Mouse (Mus musculus): ENCODE results near the gene Ghr. TPM values are rescaled to one million over a fixed set of nuclear protein-coding genes. Genes with fewer than 3 reads are reported as not detected.
A peak's percentile ranks its signal among the peaks of the same experiment; 100 is the strongest.

Gene Ghr
- polyA plus RNA-seq, 1 experiment from 2014 or later, result 55.5 TPM

DNA sequence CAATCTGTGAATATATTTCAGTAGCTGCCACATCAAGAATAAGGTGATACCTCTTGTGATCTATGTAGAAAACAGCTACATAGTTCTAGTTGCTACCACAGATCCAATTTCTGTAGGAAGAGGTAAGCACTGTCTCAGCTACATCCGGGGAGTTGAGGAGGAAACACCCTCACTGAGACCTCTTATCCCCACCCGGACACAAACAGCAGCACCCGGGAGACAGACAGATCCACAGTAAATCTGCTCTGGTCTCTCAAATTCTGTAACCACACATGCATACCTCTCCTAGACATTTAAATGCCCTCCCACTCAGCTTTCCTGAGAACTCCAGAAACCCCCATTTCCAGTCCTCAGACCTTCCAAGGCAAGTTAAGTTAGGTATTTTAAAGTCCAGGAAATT, 2.0 kb downstream of the Ghr start:
- ATAC-seq (replicated peaks; ENCODE audit: insufficient number of reproducible peaks, insufficient read depth, low FRiP score, low read depth), result no peak
- Histone ChIP-seq H3K4me2 (peak overlapping the region; percentile 66), H3K27me3 (no peaks in the 10 kb centered on the region), H3K4me3 (peak overlapping the region; percentile 97), H3K4me1 (replicated peaks) (peaks cover 28% of the 10 kb centered on the region), H3K9ac (peak overlapping the region; percentile 93), H3K27ac (peak overlapping the region; percentile 99), H3K36me3 (no peaks in the 10 kb centered on the region), H3K9me3 (replicated peaks) (no peaks in the 10 kb centered on the region)
- 3% methylated on average over 3 of the region's 3 CpGs for WGBS

DNA sequence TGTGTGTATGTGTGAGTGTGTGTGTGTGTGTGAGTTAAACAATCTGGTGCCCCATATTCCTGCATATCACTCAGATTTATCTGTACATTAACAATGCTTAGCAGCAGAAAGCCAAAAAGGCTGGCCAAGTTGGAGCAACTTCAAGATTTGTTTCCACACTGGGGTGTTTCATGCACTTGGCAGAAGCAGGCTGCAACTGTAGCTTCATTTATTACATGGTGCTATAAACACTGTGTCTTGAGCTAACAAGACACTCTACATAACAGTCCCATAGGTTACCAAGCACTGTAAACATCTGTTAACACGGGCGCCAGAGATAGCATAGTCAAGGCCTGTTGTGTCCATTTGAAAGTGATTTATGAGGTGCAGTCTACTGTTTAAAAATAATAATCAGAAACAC, 3.1 kb downstream of the Ghr start:
- Histone ChIP-seq H3K9me3 (replicated peaks) (no peaks in the 10 kb centered on the region), H3K27ac (peak overlapping the region; percentile 42), H3K4me3 (peak overlapping the region; percentile 27), H3K36me3 (no peaks in the 10 kb centered on the region), H3K27me3 (no peaks in the 10 kb centered on the region), H3K4me1 (replicated peaks) (peaks cover 28% of the 10 kb centered on the region), H3K9ac (no peak overlapping the region), H3K4me2 (peak overlapping the region; percentile 52)
- ATAC-seq (replicated peaks; ENCODE audit: insufficient number of reproducible peaks, insufficient read depth, low FRiP score, low read depth), result no peak
- WGBS, result 49% methylated on average over 2 of the region's 2 CpGs

DNA sequence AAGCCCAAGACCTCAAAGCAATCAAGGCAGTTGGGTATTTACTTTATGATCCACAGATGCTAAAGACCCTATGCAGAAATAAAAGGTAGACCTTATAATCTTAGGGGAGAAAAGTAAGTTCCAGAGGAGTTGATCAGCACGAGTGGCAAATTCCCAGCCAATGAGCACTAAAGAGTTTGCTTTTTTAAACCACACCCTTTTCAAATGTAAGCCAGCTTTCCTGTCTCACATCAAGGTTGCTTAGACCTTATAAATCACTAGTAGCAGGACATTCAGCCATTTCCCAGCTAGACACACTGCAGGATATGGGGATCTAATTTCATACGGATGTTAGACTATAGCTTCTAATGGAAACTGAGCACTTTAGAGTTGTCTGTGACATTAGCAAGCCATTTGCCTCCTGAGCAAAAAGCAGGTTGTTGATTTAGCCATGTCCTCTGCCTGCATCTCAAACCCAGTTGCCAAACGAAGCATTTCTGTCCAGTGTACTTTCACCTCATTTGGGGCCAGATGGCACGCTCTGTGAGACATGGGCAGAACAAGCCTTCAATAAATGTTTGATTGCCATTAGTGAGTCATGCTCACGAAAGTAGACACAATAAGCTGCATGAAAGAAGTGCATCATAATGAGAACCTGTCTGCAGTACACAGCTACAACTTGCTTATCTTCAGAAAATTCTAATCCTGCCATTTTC, 4.9 kb downstream of the Ghr start:
- Histone ChIP-seq H3K4me1 (replicated peaks) (peaks cover 19% of the 10 kb centered on the region), H3K4me2 (no peak overlapping the region), H3K36me3 (no peaks in the 10 kb centered on the region), H3K9me3 (replicated peaks) (no peaks in the 10 kb centered on the region), H3K27me3 (no peaks in the 10 kb centered on the region), H3K27ac (no peak overlapping the region), H3K9ac (no peak overlapping the region), H3K4me3 (no peak overlapping the region)
- 67% methylated on average over 5 of the region's 5 CpGs for WGBS
- no peak for ATAC-seq (replicated peaks; ENCODE audit: insufficient number of reproducible peaks, insufficient read depth, low FRiP score, low read depth)

DNA sequence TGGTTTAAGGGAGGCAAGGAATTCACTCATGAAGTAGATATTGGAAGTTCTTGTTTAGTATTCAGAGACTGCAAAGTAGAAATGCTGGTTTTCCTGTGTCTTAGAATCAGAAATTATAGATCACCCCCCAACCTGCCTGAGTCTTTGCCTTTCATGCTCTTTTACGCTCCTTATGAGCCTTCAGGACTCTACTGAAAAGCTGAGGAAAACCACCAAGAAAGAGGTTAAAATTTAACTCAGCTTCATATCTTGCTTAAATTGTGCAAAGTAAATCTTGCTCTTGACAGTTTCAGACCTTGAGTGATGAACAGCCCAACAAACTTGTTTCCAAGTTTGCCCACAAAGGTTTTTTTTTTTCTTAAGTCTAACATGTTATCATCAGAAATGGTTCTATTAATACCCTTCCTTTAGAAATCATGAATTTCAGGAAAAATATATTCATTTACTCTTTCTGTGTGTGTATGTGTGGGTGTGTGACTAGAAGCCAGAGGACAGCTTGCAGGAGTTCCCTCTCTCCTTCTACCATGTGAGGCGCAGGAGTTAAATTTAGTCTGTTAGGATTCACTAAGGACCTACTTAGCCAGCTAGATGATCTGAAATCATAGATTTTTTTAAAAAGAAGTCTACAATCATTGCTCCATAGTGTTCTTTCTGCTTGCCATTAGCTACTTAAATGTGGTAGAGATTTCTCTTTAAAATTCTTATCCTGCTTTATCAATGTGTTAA, 14.0 kb downstream of the Ghr start:
- Histone ChIP-seq H3K4me3 (no peak overlapping the region), H3K27ac (no peak overlapping the region), H3K36me3 (peaks cover 6% of the 10 kb centered on the region), H3K9me3 (replicated peaks) (no peaks in the 10 kb centered on the region), H3K27me3 (no peaks in the 10 kb centered on the region), H3K4me2 (no peak overlapping the region), H3K9ac (no peak overlapping the region), H3K4me1 (replicated peaks) (0 out of 2 replicates have a peak, but pooled peaks cover 4% of the 10 kb centered on the region)
- ATAC-seq (replicated peaks; ENCODE audit: insufficient number of reproducible peaks, insufficient read depth, low FRiP score, low read depth), result no peak
- 88% methylated on average over 2 of the region's 2 CpGs for WGBS

GRCm38 (mm10) chr15:3564570-3564969, 18.7 kb downstream of the Ghr start:
- Histone ChIP-seq H3K9ac (no peak overlapping the region), H3K27me3 (no peaks in the 10 kb centered on the region), H3K4me1 (replicated peaks) (0 out of 2 replicates have a peak, but pooled peaks cover 4% of the 10 kb centered on the region), H3K27ac (peak overlapping the region; percentile 13), H3K9me3 (replicated peaks) (no peaks in the 10 kb centered on the region), H3K4me2 (no peak overlapping the region), H3K4me3 (no peak overlapping the region), H3K36me3 (0 out of 2 replicates have a peak, but pooled peaks cover 4% of the 10 kb centered on the region)
- ATAC-seq (replicated peaks; ENCODE audit: insufficient number of reproducible peaks, insufficient read depth, low FRiP score, low read depth), result no peak
- WGBS, result 66% methylated on average over 4 of the region's 4 CpGs

GRCm38 (mm10) chr15:3563929-3564516, 19.3 kb downstream of the Ghr start:
- ATAC-seq (replicated peaks; ENCODE audit: insufficient number of reproducible peaks, insufficient read depth, low FRiP score, low read depth), result no peak
- H3K4me3 ChIP-seq, result no peak overlapping the region
- 0 out of 2 replicates have a peak, but pooled peaks cover 4% of the 10 kb centered on the region for H3K4me1 ChIP-seq (replicated peaks)
- no peak overlapping the region for H3K4me2 ChIP-seq
- peak overlapping the region; percentile 27 for H3K27ac ChIP-seq
- H3K36me3 ChIP-seq, result 0 out of 2 replicates have a peak, but pooled peaks cover 4% of the 10 kb centered on the region
- H3K9me3 ChIP-seq (replicated peaks), result no peaks in the 10 kb centered on the region
- WGBS, result 57% methylated on average over 7 of the region's 7 CpGs
- no peak overlapping the region for H3K9ac ChIP-seq
- no peaks in the 10 kb centered on the region for H3K27me3 ChIP-seq

DNA sequence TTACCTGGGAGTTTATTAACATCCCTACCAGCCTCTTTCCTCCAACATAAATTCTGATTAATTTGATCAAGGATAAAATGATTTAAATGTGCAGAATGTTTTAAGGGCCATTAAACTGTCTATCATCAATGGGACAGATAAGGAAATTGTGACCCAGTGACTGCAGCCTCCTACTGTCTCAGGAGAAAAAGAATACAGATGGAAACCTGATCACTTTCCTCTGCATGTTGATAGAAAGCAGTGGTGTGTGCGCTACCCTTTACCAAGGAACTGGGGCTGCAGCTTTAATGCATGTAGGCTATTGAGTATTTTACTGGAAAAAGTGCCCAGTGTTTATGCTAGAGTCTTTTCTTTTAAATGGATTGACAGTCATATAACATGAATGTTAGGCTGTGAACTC, 19.8 kb downstream of the Ghr start:
- H3K4me1 ChIP-seq (replicated peaks), result peaks cover 4% of the 10 kb centered on the region; the same call in 1 of the 2 replicates
- H3K9ac ChIP-seq, result no peak overlapping the region
- ATAC-seq (replicated peaks; ENCODE audit: insufficient number of reproducible peaks, insufficient read depth, low FRiP score, low read depth), result no peak
- H3K4me3 ChIP-seq, result no peak overlapping the region
- no peaks in the 10 kb centered on the region for H3K9me3 ChIP-seq (replicated peaks)
- WGBS, result 74% methylated on average over 1 of the region's 1 CpGs
- no peaks in the 10 kb centered on the region for H3K27me3 ChIP-seq
- H3K36me3 ChIP-seq, result 0 out of 2 replicates have a peak, but pooled peaks cover 4% of the 10 kb centered on the region
- H3K4me2 ChIP-seq, result no peak overlapping the region
- peak overlapping the region; percentile 27; the same call in 1 of the 2 replicates for H3K27ac ChIP-seq

DNA sequence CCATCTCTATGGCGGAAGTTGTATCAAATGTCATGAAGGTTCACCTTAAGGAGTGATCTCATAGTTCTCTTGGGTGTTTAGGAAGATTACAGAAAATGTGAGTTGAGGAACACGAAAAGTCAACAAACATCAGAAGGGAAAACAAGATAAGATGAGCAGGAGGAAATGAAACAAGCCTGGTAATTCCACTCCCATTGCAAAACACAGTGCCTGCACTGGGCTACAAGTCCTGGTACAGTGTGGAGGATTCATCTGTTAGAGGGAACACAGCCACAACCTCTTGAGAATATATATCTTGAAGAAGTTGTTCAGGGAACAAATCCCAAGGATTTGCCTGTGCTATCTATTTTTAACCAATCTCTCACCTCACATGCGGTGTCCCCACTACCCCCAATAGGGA, 24.8 kb downstream of the Ghr start:
- H3K9ac ChIP-seq, result no peak overlapping the region
- no peak overlapping the region for H3K4me3 ChIP-seq
- H3K9me3 ChIP-seq (replicated peaks), result no peaks in the 10 kb centered on the region
- no peaks in the 10 kb centered on the region; the same call in 1 of the 2 replicates for H3K4me1 ChIP-seq (replicated peaks)
- 57% methylated on average over 3 of the region's 3 CpGs for WGBS
- no peak for ATAC-seq (replicated peaks; ENCODE audit: insufficient number of reproducible peaks, insufficient read depth, low FRiP score, low read depth)
- no peak overlapping the region for H3K4me2 ChIP-seq
- H3K27me3 ChIP-seq, result no peaks in the 10 kb centered on the region
- 0 out of 2 replicates have a peak, but pooled peaks cover 6% of the 10 kb centered on the region for H3K36me3 ChIP-seq
- no peak overlapping the region for H3K27ac ChIP-seq

GRCm38 (mm10) chr15:3544289-3544688, 39.0 kb downstream of the Ghr start:
- Histone ChIP-seq H3K27ac (no peak overlapping the region), H3K4me1 (replicated peaks) (no peaks in the 10 kb centered on the region), H3K36me3 (peaks cover 10% of the 10 kb centered on the region), H3K9me3 (replicated peaks) (no peaks in the 10 kb centered on the region), H3K27me3 (no peaks in the 10 kb centered on the region), H3K4me3 (no peak overlapping the region), H3K9ac (no peak overlapping the region), H3K4me2 (no peak overlapping the region)
- ATAC-seq (replicated peaks; ENCODE audit: insufficient number of reproducible peaks, insufficient read depth, low FRiP score, low read depth), result no peak
- 74% methylated on average over 2 of the region's 2 CpGs for WGBS

DNA sequence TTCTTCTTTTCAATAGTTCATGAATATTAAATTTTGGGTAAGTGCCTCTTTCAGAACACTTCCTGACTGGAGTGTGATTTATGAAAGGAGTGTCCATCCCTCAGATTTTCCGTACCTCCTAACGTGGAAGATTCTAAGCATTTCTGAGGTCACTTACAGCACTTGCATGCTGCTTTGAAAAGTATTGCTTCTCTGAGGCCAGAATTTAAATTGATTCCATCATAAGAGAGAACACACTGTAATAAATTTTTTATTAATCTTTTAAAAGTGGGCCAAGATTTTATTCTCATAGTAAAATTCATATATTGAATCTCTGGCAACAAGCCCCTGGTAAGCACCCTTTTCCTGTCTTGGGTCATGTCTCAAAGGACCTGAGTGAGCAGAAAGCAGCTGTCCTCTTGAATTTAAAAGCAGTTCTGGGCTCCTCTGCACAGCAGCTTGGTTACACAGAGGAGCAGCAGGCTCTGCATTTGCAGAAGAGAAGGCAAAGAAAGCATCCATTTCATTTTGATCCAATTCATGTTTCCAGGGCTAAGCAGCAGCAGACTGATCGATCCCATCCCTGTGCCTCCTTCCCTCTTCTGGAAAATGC, 46.9 kb downstream of the Ghr start:
- H3K4me3 ChIP-seq, result no peak overlapping the region
- no peak overlapping the region for H3K9ac ChIP-seq
- H3K27me3 ChIP-seq, result no peaks in the 10 kb centered on the region
- H3K36me3 ChIP-seq, result no peaks in the 10 kb centered on the region
- no peaks in the 10 kb centered on the region for H3K9me3 ChIP-seq (replicated peaks)
- H3K4me2 ChIP-seq, result no peak overlapping the region
- 72% methylated on average over 3 of the region's 3 CpGs for WGBS
- H3K27ac ChIP-seq, result 0 out of 2 replicates have a peak overlapping the region, but pooled peaks have one; percentile 7
- H3K4me1 ChIP-seq (replicated peaks), result no peaks in the 10 kb centered on the region
- no peak for ATAC-seq (replicated peaks; ENCODE audit: insufficient number of reproducible peaks, insufficient read depth, low FRiP score, low read depth)

DNA sequence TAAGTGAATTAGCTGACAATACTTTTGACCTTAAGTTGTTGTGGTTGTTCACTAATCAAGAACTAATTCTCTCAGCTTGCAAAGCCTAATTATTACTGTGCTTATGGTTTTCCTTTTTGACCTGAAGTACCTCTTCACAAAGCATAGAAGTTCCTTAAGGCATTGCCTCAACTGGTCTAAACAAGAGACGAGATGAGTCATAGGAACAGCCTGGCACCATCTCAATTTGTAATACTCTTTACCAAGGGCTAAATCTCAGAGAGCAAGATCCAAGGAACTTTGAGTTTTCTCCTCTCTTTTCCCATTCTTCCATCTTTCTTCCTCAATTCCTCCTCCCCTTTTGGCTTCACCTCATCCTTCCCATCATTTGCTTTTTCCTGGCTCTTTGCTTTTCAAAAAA, 69.3 kb downstream of the Ghr start:
- Histone ChIP-seq H3K4me3 (no peak overlapping the region), H3K4me1 (replicated peaks) (peaks cover 17% of the 10 kb centered on the region), H3K36me3 (no peaks in the 10 kb centered on the region), H3K27ac (no peak overlapping the region), H3K9ac (no peak overlapping the region), H3K9me3 (replicated peaks) (no peaks in the 10 kb centered on the region), H3K27me3 (no peaks in the 10 kb centered on the region), H3K4me2 (no peak overlapping the region)
- ATAC-seq (replicated peaks; ENCODE audit: insufficient number of reproducible peaks, insufficient read depth, low FRiP score, low read depth), result no peak
- WGBS, result 86% methylated on average over 1 of the region's 1 CpGs
